Mouse (Mus musculus) telencephalon, adult 2 months (tissue): Measurements from ENCODE around the gene Sart3.
"Not testable (repeated sequence)": the region's sequence is repeated elsewhere in the genome, so short reads cannot be mapped to it uniquely, and the experiment has no call there.

Experiments
- DNase-seq: peaks from one replicate; pipeline ENCODE4 v3.0.0-alpha.2; 2011; ENCODE audit warnings: low read depth, low spot score

Gene Sart3

GRCm38 (mm10) chr5:113790453-113791196, 18.3 kb upstream of the Sart3 start:
- DNase-seq: no peak

DNA sequence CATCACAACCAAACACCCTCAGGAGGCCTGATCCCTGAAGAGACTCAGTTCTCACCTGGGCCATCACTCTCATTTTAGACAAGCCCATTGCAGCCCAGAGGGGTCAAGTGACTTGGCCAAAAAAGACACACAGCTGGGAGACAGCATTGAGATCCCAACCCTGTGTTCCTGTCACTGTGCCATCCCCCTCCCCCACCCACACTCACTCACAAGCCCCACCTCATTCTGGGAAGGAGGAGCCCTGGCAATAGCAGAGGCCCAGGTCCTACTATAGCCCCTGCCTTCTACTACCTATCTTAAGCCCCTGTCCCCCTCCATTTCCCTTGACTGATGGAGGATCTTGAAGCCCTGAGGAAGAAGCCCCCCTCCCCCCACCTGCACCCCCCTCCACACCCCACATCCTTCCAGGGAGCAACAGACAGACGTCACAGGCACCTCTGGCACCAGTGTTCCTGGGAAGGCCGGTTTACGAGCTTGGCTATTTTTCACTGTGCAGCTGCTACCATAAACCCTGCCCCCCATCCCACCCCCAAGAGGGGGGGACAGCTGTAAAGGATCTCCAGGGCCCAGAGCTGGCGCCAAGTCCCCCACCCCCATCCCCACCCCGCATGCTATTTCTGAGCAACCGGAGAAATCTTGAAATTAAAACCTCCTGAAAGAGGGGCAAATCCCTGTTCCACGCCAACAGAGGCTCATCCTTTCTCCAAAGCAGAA, 16.9 kb upstream of the Sart3 start:
- DNase-seq: no peak

GRCm38 (mm10) chr5:113788645-113789044, 16.3 kb upstream of the Sart3 start:
- no peak for DNase-seq

DNA sequence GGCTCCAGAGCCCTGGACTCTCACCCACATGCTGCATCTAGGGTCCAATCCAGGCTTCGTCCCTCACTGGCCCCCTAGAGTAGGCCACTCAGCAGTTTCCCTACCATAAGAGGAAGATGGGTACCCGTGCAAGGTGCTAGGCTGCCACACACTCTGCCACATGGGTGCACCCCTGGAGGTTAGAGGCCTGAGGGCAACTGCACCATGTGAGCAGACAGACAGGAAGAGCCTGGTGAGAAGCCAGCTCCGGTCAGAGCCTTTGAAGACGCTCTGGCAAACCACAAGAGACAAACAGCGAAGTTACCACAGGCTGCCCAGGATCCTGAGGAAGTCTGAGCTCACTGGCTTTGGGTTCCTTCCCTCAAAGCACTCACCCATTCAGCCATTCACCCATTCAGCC, 14.7 kb upstream of the Sart3 start:
- DNase-seq: no peak

GRCm38 (mm10) chr5:113784104-113784503, 11.8 kb upstream of the Sart3 start:
- not testable (repeated sequence) for DNase-seq

GRCm38 (mm10) chr5:113783581-113784001, 11.3 kb upstream of the Sart3 start:
- no peak for DNase-seq

DNA sequence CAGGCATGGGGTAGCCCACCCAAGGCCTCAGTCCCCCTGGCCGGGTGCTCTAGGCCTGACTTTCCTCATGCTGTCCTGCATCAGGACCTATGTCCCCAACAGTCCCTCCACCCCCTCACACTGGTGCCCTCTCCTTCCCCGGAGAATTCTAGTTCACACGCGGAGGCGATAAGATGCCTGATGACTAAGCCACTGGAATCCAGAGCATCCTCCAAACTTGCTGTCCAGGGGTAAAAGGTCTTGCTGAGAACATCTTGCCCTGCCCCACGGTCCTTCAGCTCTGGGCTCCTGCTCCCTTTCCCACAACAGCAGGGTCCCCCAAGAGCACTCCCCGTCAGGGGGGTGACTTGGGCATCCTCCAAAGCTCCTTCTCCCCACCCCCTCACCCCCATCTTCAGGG, 10.3 kb upstream of the Sart3 start:
- no peak for DNase-seq

DNA sequence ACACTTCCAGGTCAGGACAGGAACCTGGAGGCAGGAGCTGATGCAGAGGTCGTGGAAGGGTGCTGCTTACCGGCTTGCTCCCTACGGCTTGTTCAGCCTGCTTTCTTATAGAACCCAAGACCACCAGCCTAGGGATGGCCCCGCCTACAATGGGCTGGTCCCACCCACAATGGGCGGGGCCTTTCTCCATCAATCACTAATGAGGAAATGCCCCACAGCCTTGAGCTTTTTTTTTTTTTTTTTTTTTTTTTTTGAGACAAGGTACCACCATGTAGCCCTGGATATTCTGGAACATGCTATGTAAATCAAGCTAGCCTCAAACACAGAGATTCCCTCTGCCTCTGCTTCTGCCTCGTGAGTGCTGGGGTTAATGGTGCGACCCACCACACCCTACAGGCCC, 9.6 kb upstream of the Sart3 start:
- no peak for DNase-seq

DNA sequence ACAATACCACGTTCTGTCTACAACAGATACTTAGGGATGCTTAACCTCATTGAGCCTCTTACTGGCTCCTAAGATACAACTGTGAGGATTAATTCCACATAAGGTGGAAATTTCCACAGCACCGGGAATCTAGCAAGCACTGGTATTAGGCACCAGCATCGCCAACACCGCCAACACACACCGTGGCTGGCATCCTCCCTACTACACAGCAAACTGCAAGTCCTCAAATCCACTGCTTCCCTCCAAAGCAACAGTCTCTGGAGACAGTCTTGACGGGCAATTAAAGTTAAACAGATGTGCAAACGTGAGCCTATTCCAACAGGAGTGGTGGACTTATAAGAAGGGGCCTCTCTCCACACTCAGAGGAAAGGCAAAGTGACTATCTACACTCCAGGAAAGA, 8.9 kb upstream of the Sart3 start:
- DNase-seq: no peak

GRCm38 (mm10) chr5:113780763-113781162, 8.5 kb upstream of the Sart3 start:
- no peak for DNase-seq

DNA sequence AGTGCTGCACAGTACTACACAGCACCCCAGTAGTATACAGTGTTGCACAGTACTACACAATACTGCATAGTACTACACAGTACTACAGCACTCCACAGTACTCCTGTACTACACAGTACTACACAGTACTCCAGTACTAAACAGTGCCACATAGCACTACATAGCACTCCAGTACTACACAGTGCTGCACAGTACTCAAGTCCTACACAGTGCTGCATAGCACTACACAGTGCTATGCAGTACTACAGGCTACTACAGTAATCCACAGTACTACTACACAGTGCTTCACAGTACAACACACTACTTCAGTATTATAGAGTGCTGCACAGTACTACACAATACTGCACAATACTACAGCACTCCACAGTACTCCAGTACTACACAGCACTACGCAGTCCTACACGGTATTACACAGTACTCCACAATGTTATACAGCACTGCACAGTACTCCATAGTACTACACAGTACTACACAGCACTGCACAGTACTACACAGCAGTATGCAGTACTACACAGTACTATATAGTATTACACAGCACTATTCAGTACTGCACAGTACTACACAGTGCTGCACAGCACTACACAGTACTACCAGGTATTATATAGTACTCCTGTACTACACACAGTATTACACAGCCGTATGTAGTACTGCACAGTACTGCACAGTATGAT, 7.9 kb upstream of the Sart3 start:
- DNase-seq: no peak

GRCm38 (mm10) chr5:113779569-113779968, 7.3 kb upstream of the Sart3 start:
- DNase-seq: no peak

- DNase-seq: not testable (repeated sequence)
These were observed 5.4 kb upstream of the Sart3 start for GRCm38 (mm10) chr5:113777728-113778127.

DNA sequence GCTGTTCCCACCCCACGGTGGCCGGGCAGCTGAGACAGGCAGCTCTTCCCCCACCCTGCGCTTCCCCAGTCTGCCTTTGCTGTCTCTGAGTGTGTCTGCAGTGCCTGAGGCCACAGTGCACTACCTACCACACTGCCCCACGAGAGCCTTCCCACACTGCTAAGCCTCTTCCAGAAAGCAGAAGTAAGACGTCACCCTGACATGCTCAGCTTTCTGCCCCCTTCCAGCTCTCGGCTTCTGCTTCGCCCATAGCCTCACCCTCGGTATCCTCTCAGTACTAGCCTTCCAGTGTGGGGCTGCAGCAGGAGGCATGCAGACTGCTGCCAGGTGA, 4.6 kb upstream of the Sart3 start:
- DNase-seq: no peak

DNA sequence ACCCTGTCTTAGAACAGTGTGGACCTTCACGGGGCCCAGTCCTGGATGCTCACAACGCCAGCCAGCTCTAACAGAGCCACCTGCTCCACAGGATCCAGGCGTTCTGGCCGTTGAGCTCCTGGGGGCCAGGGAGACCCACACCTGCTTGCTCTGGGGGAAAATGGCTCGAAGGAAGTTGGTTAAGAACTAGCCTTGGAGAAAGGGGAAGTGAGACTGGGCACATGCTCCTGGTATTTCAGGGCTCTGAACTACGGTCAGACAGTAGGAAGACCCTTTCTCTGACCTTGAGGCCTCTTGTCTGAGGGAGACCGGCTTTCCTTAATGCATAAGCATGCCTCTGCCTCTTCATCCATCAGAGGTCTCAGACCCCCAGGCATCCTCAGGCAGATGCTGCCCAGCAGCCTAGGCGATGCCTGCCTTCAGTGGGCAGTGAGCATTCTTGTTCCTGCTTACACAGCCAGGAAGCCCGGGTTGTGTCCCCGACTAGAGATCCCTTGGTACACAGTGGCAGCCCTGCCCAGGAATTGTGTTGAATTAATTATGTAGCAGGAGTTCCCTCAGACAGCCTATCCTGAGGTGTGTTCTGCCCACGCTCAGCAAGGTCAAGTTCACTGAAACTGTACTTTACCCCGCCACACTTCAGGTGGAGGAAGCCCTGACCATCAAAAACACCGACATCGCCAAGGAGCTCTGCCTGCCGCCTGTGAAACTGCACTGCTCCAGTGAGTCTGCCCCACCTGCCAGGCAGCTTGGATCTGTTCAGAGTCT, 4.0 kb upstream of the Sart3 start:
- no peak for DNase-seq

- DNase-seq: no peak
These were observed 3.3 kb upstream of the Sart3 start for GRCm38 (mm10) chr5:113775585-113775984.

DNA sequence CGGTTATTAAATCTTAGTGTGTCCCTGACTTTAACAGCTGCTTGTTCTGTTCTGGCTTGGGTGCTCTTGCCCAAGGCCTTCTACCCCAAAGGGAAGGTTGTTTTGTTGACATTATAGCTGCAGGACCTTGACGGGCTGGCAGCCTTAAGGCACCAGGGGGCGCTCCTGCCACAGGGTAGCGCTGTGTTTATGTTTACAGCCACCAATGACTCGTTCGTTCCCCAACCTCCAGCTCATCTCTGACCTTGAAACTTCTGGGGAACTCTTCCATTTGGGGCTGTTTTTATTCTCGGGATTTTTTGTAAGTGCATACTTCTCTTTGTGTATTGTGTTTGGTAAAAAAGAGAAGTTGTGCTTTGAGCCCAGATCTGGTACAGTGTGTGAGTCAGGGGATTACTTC, 1.4 kb upstream of the Sart3 start:
- peak; percentile 31 for DNase-seq

DNA sequence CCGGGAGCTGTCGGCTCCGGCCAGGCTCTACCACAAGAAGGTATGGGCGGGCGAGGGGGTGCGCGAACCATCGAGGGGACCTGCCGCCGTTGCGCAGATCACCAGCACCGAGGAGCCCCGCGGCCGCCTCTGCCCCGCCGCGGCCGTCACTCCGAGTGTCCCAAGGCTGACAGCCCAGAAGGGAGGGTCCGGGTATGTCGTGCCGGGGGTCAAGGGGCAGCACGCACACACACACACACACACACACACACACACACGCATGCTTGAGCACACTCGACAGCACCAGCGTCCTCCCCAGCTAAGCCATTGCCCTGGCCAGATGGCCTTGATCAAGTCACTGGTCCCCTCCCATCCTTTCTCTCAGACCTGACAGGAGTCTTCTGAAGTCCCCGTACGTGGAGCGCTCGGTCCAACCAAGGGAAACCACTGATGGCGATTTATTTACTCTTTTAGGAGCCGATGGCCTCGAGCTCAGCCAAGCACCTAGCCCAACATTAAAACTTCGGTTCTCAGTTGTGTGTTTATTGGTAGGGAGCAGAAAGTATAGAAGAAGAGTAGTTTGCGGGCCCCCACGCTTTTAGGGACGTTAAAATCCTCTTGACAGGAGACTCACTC, 702 bp upstream of the Sart3 start:
- DNase-seq: no peak

- peak; percentile 91 for DNase-seq
These were observed 822 bp downstream of the Sart3 start for GRCm38 (mm10) chr5:113771213-113772162.

GRCm38 (mm10) chr5:113768806-113769205, 3.5 kb downstream of the Sart3 start:
- no peak for DNase-seq
